Mouse (Mus musculus): Measurements from ENCODE around the gene Arhgap22.

- TF ChIP-seq CTCF (IDR thresholded peaks at IDR 0.05; ENCODE audit: control insufficient read depth, insufficient read depth, insufficient read length): no peak
- no peak for TF ChIP-seq MAX (IDR thresholded peaks at IDR 0.05)
- no peak for TF ChIP-seq CEBPB (IDR thresholded peaks at IDR 0.05; ENCODE audit: low read depth)
- no peak for TF ChIP-seq MYOG (IDR thresholded peaks at IDR 0.05; ENCODE audit: control insufficient read depth, extremely low read depth, insufficient read length)
- TF ChIP-seq USF1 (IDR thresholded peaks at IDR 0.05; ENCODE audit: low read depth): no peak
- no peak for TF ChIP-seq MYOD1 (IDR thresholded peaks at IDR 0.05; ENCODE audit: control insufficient read depth, insufficient read length, low read depth)
Measured at GRCm38 (mm10) chr14:33348146-33348545, 134.3 kb downstream of the Arhgap22 start.
